Mouse (Mus musculus) liver, embryonic 14.5 days (tissue): Measurements from ENCODE around the gene N4bp1. TPM values are rescaled to one million over a fixed set of nuclear protein-coding genes. Genes with fewer than 3 reads are reported as not detected.

Source experiments
- ATAC-seq: fragments of 200-750 bp; cut with Nextera tagmentation; 2 replicates; pipeline ENCODE4 v1.8.0; 2017; ENCODE audit warnings: moderate number of reproducible peaks, mild to moderate bottlenecking, moderate library complexity; ENCODE audit not compliant: insufficient read depth
- DNase-seq, 3 experiments: peaks; one replicate each; pipeline ENCODE4 v3.0.0-alpha.2; 2012 to 2013; ENCODE audit warnings: low read depth in 3 of 3, low spot score in 3 of 3
- H3K27ac ChIP-seq: fragments of 300-500 bp; sonication (generic); 2 replicates; pipeline ENCODE4 v1.5.1; 2014; ENCODE audit warnings: moderate library complexity, mild to moderate bottlenecking, control low read depth, inconsistent platforms
- H3K27me3 ChIP-seq: fragments of 300-500 bp; sonication (generic); 2 replicates; pipeline ENCODE4 v1.6.1; 2014; ENCODE audit warnings: mild to moderate bottlenecking, low read length, moderate library complexity; ENCODE audit not compliant: control insufficient read depth, insufficient read depth
- H3K36me3 ChIP-seq: fragments of 300-500 bp; sonication (generic); replicated peaks from 2 replicates; pipeline ENCODE4 v1.6.1; 2014; ENCODE audit warnings: low read depth; ENCODE audit not compliant: control insufficient read depth, insufficient read depth
- H3K4me1 ChIP-seq, 2 experiments: fragments of 200-500 bp in 1 of 2; fragments of 300-500 bp in 1 of 2; sonication (generic) in 1 of 2; replicated peaks; 2 replicates each; pipeline ENCODE4 v1.6.1; 2012 to 2014; ENCODE audit warnings: antibody characterized with exemption in 1 of 2, inconsistent platforms in 1 of 2, low read length in 1 of 2; ENCODE audit not compliant: control insufficient read depth in 2 of 2, insufficient read depth in 2 of 2
- H3K4me2 ChIP-seq: fragments of 300-500 bp; sonication (generic); 2 replicates; pipeline ENCODE4 v1.6.1; 2014; ENCODE audit warnings: low read depth, mild to moderate bottlenecking, control low read depth, moderate library complexity
- H3K4me3 ChIP-seq, 2 experiments: fragments of 200-500 bp in 1 of 2; fragments of 300-500 bp in 1 of 2; sonication (generic) in 1 of 2; 2 replicates each; pipeline ENCODE4 v1.5.1; 2012 to 2014; ENCODE audit warnings: low read depth in 2 of 2, low read length in 2 of 2, mild to moderate bottlenecking in 2 of 2, control low read depth in 1 of 2, inconsistent platforms in 1 of 2, moderate library complexity in 1 of 2; ENCODE audit not compliant: insufficient read depth in 1 of 2
- H3K9ac ChIP-seq: fragments of 300-500 bp; sonication (generic); replicated peaks from 2 replicates; pipeline ENCODE4 v1.6.1; 2014; ENCODE audit warnings: mild to moderate bottlenecking, control low read depth, moderate library complexity
- H3K9me3 ChIP-seq: fragments of 300-500 bp; sonication (generic); 2 replicates; pipeline ENCODE4 v1.6.1; 2016; ENCODE audit warnings: low read length, mixed read lengths; ENCODE audit not compliant: control insufficient read depth
- CTCF ChIP-seq: IDR thresholded peaks from 2 replicates; pipeline ENCODE4 v1.5.1; 2016; ENCODE audit warnings: antibody characterized with exemption, low read depth, control low read depth
- EP300 ChIP-seq: IDR thresholded peaks from 2 replicates; pipeline ENCODE4 v1.6.1; 2016; ENCODE audit warnings: antibody characterized with exemption, low read depth
- WGBS: fragments of 180-500 bp; shearing (Covaris S2); extraction: QIAGEN DNeasy Blood & Tissue Kit; methylation state at CpG from one replicate; pipeline ENCODE4 v1.1.7; 2014; ENCODE audit not compliant: insufficient replicate concordance; 5-methylcytosine and 5-hydroxymethylcytosine counted together
- polyA plus RNA-seq, 2 experiments: library from polyadenylated mRNA; depleted of rRNA in 1 of 2; stranded (reverse) in 1 of 2; unstranded in 1 of 2; fragments of >200 nt; fragmentation: Nextera tagmentation in 1 of 2; extraction: Ambion mirVana in 1 of 2; gene quantifications; 2 replicates each; pipeline versions ENCODE4 v1.2.1 to v1.2.3; 2012 to 2014

N4bp1 gene
- polyA plus RNA-seq (2012; rRNA removed) (2.7 and 3.1 TPM in 2 replicates), polyA plus RNA-seq (2014; fragmentation: Nextera tagmentation; extraction: Ambion mirVana) (2.1 and 2.8 TPM in 2 replicates)

DNA sequence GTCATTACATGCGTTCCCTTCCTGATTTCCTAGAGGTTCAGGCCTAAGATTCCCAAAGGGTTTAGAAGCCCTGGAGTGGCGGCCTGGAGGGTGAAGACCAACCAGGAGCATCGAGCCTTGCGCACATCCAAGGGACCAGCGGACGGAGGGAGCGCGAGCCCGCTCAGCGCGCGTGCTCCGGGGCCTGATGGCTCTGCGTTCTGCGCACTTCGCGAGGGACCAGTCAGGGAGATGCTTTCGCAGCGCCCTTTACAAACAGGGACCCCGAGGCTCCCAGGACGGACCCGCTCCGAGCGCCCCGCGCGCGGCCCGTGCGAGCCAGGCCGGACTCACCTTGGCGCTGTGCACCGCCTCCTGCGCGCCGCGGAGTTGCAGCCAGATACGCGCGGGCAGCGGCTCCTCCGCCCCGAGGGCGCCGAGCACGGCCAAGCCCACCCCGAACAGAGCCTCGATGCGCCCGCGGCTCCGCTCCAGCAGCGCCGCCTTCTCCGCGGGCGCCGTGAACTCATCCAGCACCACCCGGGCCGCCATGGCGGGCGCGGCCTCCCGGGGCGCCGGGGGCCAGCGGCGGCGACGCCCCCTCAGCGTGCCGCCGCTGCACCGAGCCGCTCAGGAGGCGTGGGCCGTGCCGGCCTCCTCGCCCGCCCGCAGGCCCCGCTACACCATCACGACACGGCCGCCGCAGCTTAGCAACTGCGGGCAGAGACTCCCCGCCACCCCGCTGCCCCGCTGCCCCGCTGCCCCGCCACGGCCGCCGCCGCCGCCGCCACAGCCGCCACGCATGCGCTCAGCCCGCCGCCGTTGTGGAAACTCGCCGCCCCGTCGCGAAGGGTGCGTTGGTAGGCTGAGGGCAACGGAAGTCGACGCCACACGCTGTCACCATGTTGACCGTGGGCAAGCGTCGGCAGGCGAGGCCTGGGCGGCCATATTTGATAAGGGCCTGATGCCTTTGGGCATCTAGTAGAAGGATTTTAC lies at the start of gene N4bp1:
Gene N4bp1 (minus strand): TSS at position 770 of the 975 bp plus-strand sequence.
- H3K9ac ChIP-seq = peak within 1 kb of the TSS; percentile 72
- H3K9me3 ChIP-seq = no peaks in the 10 kb centered on the region
- ATAC-seq (peak; percentile 90), DNase-seq (peak; percentile 78 to 84 (median 84))
- H3K4me1 ChIP-seq = peaks cover 14 to 44% of the 10 kb centered on the region in 2 experiments
- H3K27me3 ChIP-seq = no peaks in the 10 kb centered on the region
- peak within 1 kb of the TSS; percentile 9; the same call in 1 of the 2 replicates for H3K27ac ChIP-seq
- H3K36me3 ChIP-seq = no peaks in the 10 kb centered on the region
- under 1% methylated on average over 115 of the region's 119 CpGs for WGBS
- no peak for TF ChIP-seq EP300
- TF ChIP-seq CTCF = no peak
- peak within 1 kb of the TSS; percentile 93 for H3K4me2 ChIP-seq
- peak within 1 kb of the TSS; percentile 86 to 95 for H3K4me3 ChIP-seq

DNA sequence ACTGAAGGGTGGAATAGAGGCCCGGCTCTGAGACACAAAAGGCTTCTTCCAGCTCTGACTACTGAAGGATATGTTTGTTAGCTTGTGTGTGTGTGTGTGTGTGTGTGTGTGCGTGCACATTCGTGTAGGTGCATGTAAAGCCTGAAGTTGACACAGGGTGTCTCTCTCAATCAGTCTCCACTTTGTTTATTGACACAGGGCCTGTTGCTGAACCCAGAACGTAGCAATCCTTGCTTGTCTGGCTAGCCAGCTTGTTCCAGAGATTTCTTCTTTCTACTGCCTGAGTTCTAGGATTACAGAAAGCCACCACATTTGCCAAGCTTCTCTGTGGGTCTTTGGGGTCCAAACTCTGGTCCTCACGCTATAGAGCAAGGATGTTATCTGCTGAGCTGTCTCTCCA lies 49.8 kb upstream of the N4bp1 start:
- no peak overlapping the region for H3K4me3 ChIP-seq
- TF ChIP-seq EP300 (no peak), CTCF (no peak)
- no peaks in the 10 kb centered on the region for H3K27me3 ChIP-seq
- H3K9ac ChIP-seq = no peak overlapping the region
- no peaks in the 10 kb centered on the region for H3K36me3 ChIP-seq
- ATAC-seq (no peak), DNase-seq (no peak)
- H3K27ac ChIP-seq = no peak overlapping the region
- 0 out of 4 replicates have a peak, but pooled peaks cover 0 to 2% of the 10 kb centered on the region in 2 experiments for H3K4me1 ChIP-seq
- WGBS = 52% methylated on average over 5 of the region's 5 CpGs
- no peaks in the 10 kb centered on the region for H3K9me3 ChIP-seq
- H3K4me2 ChIP-seq = no peak overlapping the region

DNA sequence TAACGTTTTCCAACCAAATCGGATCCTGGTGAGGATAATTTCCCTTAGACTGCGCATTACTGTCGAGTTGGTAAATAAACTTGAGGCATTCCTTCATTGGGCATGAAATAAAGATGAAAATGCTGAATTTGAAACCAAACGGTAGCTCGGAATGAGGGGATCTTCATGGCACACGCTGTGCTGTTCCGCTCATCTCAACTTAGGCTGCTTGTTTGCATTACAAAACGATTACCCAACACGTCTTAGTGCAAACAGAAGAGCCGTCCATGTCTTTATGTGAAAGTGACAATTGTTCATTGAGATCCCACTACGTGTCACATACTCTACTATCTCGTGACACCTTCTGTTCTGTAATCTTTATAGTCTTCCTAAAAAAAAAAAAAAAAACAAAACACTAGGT lies 49.3 kb upstream of the N4bp1 start:
- Histone ChIP-seq H3K27me3 (no peaks in the 10 kb centered on the region), H3K4me1 (0 out of 4 replicates have a peak, but pooled peaks cover 0 to 2% of the 10 kb centered on the region in 2 experiments), H3K4me2 (no peak overlapping the region), H3K9ac (no peak overlapping the region), H3K36me3 (no peaks in the 10 kb centered on the region), H3K9me3 (no peaks in the 10 kb centered on the region), H3K4me3 (no peak overlapping the region), H3K27ac (no peak overlapping the region)
- TF ChIP-seq EP300 (no peak), CTCF (no peak)
- WGBS = 49% methylated on average over 13 of the region's 13 CpGs
- DNase-seq (no peak), ATAC-seq (no peak)

DNA sequence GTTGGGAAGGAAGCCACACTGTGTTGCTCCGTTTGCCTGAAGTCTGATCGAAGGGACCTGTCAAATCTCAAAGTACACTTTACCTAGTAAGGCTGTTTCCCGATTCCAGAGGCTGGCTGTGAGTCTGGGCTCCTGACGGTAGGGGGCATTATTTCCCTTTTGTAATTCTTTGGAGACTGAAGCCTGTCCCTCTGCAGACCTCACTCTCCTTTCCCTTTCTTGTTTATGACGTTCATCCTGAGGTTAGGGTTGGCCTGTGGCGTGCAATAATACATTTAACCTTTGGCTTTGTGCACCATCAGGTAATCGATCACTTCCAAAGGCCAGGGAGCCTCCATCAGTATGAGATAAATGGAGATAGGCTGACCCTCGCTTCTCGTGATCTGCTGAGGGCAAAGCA lies 48.8 kb upstream of the N4bp1 start:
- peak in 1 of 3 experiments; percentile 4 for DNase-seq
- Histone ChIP-seq H3K4me3 (no peak overlapping the region), H3K4me1 (0 out of 4 replicates have a peak, but pooled peaks cover 0 to 2% of the 10 kb centered on the region in 2 experiments), H3K4me2 (no peak overlapping the region), H3K27ac (no peak overlapping the region), H3K9me3 (no peaks in the 10 kb centered on the region), H3K9ac (no peak overlapping the region), H3K36me3 (no peaks in the 10 kb centered on the region), H3K27me3 (no peaks in the 10 kb centered on the region)
- TF ChIP-seq CTCF (peak; percentile 54), EP300 (no peak)
- WGBS = 16% methylated on average over 9 of the region's 9 CpGs
- no peak for ATAC-seq

DNA sequence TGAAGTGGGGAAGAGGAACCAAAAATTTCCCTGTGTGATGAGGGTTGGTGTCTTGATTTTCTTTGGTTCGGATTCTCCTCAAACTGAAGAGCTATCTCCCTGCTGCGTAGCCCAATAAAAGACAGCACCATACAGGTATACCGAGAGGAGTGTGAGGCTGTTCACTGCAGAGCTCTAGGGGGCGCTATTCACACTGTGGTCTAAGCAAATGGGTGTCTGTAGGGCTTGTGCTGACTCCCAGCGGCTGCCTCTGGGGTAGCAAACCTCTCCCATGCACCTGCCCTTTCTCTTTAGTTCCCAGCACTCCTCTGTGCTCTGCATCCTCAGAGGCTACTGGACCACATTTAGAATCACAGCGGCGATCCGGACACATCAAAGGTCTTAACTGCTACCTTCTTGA lies 41.2 kb upstream of the N4bp1 start:
- no peak overlapping the region for H3K4me2 ChIP-seq
- no peaks in the 10 kb centered on the region for H3K4me1 ChIP-seq
- H3K36me3 ChIP-seq = no peaks in the 10 kb centered on the region
- no peak overlapping the region for H3K27ac ChIP-seq
- no peak overlapping the region for H3K9ac ChIP-seq
- WGBS = 66% methylated on average over 8 of the region's 8 CpGs
- ATAC-seq (no peak), DNase-seq (no peak)
- no peaks in the 10 kb centered on the region for H3K9me3 ChIP-seq
- no peak overlapping the region for H3K4me3 ChIP-seq
- TF ChIP-seq CTCF (no peak), EP300 (no peak)
- H3K27me3 ChIP-seq = no peaks in the 10 kb centered on the region
